Mouse (Mus musculus) lung, postnatal 0 days (tissue): ENCODE data around the gene Zfp27.

Source experiments
- CTCF ChIP-seq: IDR thresholded peaks from 2 replicates; pipeline ENCODE4 v1.5.1; 2016; ENCODE audit warnings: antibody characterized with exemption, mild to moderate bottlenecking
- EP300 ChIP-seq: IDR thresholded peaks from 2 replicates; pipeline ENCODE4 v1.6.1; 2016; ENCODE audit warnings: antibody characterized with exemption, mild to moderate bottlenecking, control low read depth

GRCm38 (mm10) chr7:29943720-29944119 lies 37.3 kb upstream of the Zfp27 start:
- no peak for TF ChIP-seq CTCF
- no peak for TF ChIP-seq EP300
